Mouse (Mus musculus) brain, adult 2 months (tissue): ENCODE results near the gene Gm49661.
A peak's percentile ranks its signal among the peaks of the same experiment; 100 is the strongest.

Source experiments
- DNase-seq: peaks from one replicate; pipeline ENCODE4 v3.0.0; 2011; ENCODE audit warnings: low read depth, low spot score

Gene Gm49661

DNA sequence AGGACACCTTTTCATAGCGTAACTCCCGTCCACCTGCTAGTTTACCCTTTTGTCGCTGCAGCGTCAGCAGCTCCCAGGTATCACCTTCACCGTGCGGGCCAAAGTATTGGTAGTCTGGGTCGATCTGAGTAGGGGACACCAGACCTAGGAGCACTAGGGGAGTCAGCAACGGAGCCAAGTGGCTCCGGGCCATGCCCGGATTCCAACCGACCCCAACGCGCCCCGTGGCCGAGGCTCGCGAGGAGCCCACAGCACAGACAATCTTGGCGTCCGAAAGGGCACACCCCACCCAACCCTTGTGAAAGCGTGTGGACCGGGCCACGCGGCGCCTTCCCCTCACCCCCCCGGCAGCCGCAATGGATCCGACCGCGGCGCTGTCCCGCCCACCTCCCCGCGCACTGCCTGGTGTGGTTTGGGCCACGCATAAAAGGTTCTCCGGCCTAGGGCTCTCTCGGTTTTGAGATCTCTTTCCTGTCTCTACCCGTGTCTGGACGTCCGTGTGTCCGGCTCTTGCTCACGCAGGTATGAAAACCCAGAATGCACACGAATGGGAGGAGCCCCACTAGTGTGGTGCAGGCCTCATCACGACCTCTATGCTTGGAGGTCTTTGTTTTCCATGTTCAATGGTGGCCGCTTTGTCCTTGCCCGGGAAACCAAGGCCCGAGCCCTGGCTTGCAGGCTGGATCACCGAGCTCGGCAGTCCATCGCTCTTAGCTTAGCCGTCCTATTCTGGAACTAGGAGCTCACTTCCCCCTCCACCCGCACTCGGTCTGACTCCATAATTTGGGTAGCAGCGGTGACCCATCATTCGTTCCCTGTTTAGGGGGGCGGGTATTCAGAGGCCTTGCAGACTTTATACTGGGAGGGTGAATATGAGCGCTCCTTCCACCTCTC, at the start of gene Gm49661, which contains the start of the genes Prdx2 and Rnaseh2a:
Gene Gm49661, minus strand, starts transcription at position 193 of the 894 bp plus-strand sequence.
Gene Prdx2, plus strand, starts transcription at position 347 of the 894 bp plus-strand sequence.
Gene Rnaseh2a, minus strand, starts transcription at position 527 of the 894 bp plus-strand sequence.
- peak; percentile 92 for DNase-seq

GRCm38 (mm10) chr8:85017209-85017608, 48.0 kb upstream of the Gm49661 start:
- DNase-seq: no peak

- DNase-seq: no peak
These were observed 47.5 kb upstream of the Gm49661 start for GRCm38 (mm10) chr8:85016724-85017123.

DNA sequence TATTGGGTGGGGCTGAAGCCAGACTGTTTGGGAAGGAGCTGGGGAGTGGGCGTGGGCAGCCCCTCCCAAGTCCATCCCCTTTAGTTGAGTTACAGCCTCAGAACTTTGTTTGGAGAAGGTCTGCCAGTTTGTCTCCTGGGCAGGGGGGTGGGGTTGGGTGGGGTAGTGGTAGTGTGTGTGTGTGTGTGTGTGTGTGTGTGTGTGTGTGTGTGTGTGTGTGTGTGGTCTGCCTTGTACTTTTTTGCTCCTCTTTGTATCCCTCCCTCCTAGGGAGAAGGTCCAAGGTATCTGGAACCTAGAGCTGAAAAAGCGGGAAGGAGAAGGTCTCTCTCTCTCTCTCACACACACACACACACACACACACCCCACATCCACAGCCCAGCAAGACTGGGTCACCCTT, 45.2 kb upstream of the Gm49661 start, which contains the start of gene Best2:
Gene Best2, minus strand, starts transcription at position 101 of the 400 bp plus-strand sequence.
- no peak for DNase-seq

- DNase-seq: peak; percentile 92
These were observed 44.1 kb upstream of the Gm49661 start for GRCm38 (mm10) chr8:85013230-85013840.

- DNase-seq: no peak
These were observed 42.0 kb upstream of the Gm49661 start for GRCm38 (mm10) chr8:85011242-85011641.

GRCm38 (mm10) chr8:85007686-85008085, 38.5 kb upstream of the Gm49661 start:
- DNase-seq: no peak

DNA sequence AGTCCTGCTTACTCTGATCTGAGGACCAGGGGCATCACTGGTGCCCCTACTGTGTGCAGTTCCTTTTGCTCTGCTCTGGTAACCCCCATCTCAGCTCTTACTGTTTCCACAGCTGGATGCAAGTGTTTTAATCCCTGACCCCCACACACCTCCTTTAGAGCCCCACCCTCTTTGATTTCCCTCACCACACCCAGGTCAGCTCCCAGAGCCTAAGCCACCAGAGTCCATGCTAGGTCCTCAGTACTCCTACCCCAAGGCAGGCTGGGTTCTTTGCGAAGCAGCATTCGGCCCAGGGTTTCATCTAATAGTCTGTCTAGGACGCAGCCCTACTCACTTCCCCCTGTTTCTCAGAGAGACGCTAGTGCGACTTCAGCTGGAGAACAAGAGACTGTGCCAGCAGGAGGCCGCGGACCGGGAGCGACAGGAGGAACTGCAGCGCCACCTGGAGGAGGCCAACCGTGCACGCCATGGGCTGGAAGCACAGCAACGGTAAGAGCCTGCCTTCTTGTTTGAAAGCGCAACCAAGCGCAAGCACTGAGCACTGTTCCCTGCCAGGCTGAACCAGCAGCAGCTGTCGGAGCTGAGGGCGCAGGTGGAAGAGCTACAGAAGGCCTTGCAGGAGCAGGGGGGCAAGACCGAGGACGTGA, 28.5 kb upstream of the Gm49661 start:
- peak; percentile 98 for DNase-seq

DNA sequence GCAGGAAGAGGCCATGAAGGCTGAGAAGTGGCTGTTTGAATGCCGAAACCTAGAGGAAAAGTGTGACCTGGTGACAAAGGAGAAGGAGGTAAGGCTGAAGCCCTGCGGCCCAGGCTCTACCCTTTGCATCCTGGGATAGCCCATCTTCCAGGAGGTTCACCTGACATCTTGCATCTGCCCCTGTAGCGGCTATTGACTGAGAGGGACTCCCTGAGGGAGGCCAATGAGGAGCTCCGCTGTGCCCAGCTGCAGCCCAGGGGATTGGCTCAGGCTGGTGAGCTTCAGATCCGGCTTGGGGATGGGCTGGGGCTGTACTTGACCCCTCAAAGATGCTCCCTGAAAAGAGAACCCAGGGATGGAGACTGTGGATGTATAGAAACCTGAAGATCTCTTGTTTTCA, 27.7 kb upstream of the Gm49661 start:
- DNase-seq: no peak

DNA sequence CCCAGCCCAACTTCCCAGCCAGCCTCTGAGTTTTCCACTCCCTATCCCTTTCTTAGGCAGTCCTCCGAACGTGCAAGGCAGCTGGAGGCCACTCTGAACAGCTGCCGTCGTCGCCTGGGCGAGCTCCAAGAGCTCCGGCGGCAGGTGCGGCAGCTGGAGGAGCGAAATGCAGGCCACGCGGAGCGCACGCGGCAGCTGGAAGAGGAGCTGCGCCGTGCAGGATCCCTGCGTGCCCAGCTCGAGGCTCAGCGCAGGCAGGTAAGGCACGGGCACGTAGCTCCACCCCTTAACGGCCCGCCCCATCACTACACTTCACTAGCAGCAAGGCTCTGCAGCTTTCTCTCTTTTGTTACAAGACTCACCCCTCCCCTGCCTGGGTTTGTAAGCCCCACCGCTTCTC, 26.4 kb upstream of the Gm49661 start:
- DNase-seq: no peak

DNA sequence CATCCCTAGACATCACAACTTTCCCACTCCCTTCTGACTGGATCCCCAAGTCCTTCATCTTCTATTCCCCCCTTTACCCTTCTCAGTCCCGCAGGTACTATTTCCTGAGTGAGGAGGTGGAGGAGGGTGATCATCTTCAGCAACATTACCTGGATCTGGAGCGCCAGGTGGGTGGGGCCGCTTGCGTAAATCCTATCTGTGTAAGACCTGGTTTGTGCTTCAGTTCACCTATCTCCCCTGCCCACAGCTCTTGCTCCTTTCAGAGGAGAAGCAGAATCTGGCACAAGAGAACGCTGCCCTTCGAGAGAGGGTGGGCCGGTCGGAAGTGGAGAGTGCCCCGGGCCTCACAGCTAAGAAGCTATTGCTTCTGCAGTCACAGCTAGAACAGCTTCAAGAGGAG, 25.1 kb upstream of the Gm49661 start:
- no peak for DNase-seq

DNA sequence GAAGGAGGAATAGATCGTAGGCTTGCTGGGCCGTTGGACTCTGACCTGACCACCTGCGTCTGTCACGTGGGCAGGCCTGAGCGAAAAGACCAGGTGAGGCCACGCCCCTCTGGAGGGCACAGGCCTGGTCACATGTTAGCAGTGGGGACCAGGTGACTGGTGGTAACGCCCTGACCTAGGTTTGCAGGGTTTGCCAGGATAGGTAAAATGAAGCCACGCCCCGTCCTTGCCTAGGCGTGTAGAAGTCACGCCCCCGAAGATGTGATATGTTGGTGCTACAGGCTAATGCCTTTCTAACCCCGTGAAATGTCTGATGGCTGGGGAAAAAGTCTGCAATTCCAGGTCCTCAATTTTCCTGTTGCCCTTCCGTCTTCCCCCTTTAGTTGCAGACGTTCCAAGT, 21.6 kb upstream of the Gm49661 start:
- DNase-seq: peak; percentile 65

- DNase-seq: peak; percentile 99
These were observed 21.1 kb upstream of the Gm49661 start, which contains the start of gene Hook2 for GRCm38 (mm10) chr8:84990349-84990748. Gene Hook2 (plus strand): TSS chr8:84990603.

GRCm38 (mm10) chr8:84989810-84990209, 20.6 kb upstream of the Gm49661 start:
- peak; percentile 93 for DNase-seq

DNA sequence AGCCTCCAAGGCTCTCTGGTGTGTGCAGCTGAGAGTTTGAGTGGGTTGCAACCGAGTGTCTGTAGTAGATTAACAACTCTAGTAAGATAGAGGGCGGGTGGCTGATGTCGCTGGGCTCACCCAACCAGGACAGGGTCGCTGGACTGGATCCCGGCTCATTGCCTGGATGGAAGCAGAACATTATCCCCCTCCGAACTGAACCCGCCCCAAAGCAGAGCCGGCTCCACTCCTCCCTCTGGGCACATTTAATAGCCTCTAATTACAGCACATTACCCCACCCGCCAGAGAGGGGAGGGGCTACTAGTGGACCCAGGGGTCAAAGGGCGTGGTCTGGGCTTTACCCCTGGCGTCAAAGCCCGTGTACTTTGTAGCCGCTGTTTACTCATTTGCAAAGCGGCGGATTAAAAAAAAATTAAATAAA, 20.1 kb upstream of the Gm49661 start:
- no peak for DNase-seq

DNA sequence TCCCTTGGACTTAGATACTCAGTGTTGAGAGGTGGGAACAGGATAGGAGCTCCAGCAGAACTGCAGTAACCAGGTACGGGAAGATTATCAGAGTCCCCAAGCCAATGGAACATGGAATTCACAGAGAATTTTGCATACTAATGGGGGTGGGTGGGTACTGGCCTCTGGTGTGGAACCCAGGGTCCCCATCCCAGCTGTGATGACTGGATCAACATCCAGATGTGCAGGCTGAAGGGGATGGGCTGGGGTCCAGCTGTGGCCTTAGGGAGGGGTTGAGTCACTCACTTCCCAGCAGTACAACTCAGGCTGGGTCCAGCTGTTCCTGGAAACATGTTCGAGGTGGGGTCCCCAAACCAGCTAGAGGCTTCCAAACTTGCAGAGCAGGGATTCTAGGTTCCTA, 18.7 kb upstream of the Gm49661 start:
- no peak for DNase-seq

DNA sequence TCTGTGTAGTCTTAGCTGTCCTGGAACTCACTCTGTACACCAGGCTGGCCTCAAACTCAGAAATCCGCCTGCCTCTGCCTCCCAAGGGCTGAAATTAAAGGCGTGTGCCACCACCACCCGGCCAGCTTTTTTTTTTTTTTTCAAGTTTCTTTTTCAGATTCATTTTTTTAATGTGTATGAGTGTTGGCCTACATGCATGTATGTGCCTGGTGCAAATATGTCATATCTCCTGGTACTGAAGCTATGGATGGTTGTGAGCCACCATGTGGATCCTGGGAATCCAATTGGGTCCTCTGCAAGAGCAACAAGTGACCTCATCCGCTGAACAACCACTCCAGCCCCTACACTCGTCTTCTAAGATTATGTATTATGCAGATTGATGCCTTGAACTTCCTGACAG, 18.2 kb upstream of the Gm49661 start:
- no peak for DNase-seq

DNA sequence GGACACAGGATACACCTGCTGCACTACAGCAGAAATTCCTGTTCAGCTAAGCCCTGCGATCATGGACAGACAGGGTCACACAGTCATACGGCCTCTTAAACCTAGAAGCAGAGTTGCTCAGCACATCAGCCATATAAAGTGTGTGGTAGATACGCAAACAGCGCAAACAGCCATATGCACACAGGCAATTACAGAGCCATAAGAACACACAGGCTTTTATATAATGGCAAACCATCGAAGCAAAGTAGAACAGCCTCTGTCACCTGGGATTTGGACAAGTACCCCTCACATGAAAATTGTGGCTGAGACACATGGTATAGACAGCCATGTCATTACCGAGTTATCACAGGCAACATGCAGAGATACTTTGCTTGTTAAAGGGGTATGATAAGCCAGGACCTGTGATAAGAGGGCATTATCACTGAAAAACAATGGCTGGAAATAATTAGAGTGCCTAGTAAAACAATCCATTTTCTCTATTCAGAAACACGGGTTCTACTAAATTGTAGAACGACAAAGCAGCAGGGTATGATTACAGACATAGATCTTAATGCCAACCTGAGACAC, 17.2 kb upstream of the Gm49661 start:
- no peak for DNase-seq

GRCm38 (mm10) chr8:84985684-84986378, 16.6 kb upstream of the Gm49661 start:
- peak; percentile 99 for DNase-seq

- DNase-seq: no peak
These were observed 15.9 kb upstream of the Gm49661 start for GRCm38 (mm10) chr8:84985049-84985683.
